Mouse (Mus musculus): ENCODE data around the gene Olfr975. TPM values are rescaled to one million over a fixed set of nuclear protein-coding genes. Genes with fewer than 3 reads are reported as not detected.
"Not testable (repeated sequence)": the region's sequence is repeated elsewhere in the genome, so short reads cannot be mapped to it uniquely, and the experiment has no call there.

Gene Olfr975
- not detected in 2 replicates for polyA plus RNA-seq (2016; fragmentation: Nextera tagmentation; extraction: Ambion mirVana)

- no peaks in the 10 kb centered on the region for H3K9me3 ChIP-seq (replicated peaks)
- no peak within 1 kb of the TSS for H3K27ac ChIP-seq (replicated peaks)
- WGBS: 73% methylated on average over 1 of the region's 1 CpGs
- no peaks in the 10 kb centered on the region for H3K4me1 ChIP-seq
- H3K4me3 ChIP-seq: no peak within 1 kb of the TSS
- DNase-seq (ENCODE audit: low spot score): no peak
- H3K27me3 ChIP-seq (ENCODE audit: low read depth, poor library complexity, severe bottlenecking): no peaks in the 10 kb centered on the region
- H3K36me3 ChIP-seq: no peaks in the 10 kb centered on the region
Measured at GRCm38 (mm10) chr9:39951946-39952345, at the start of gene Olfr975. TSS of gene Olfr975 (minus strand) at chr9:39952046.

GRCm38 (mm10) chr9:39991813-39992212 lies 40.0 kb upstream of the Olfr975 start, which contains the start of gene Olfr978:
TSS of gene Olfr978 (plus strand) at chr9:39992113.
- Histone ChIP-seq H3K4me1 (no peaks in the 10 kb centered on the region), H3K27ac (replicated peaks) (no peak within 1 kb of the TSS), H3K4me3 (no peak within 1 kb of the TSS), H3K27me3 (ENCODE audit: low read depth, poor library complexity, severe bottlenecking) (no peaks in the 10 kb centered on the region), H3K36me3 (no peaks in the 10 kb centered on the region), H3K9me3 (replicated peaks) (no peaks in the 10 kb centered on the region)
- 80% methylated on average over 2 of the region's 2 CpGs for WGBS
- DNase-seq (ENCODE audit: low spot score): no peak

- H3K27ac ChIP-seq (replicated peaks); H3K36me3 ChIP-seq; H3K4me1 ChIP-seq; DNase-seq (ENCODE audit: low spot score); H3K4me3 ChIP-seq; H3K9me3 ChIP-seq (replicated peaks); H3K27me3 ChIP-seq (ENCODE audit: low read depth, poor library complexity, severe bottlenecking): not testable (repeated sequence)
- 86% methylated on average over 1 of the region's 1 CpGs for whole genome bisulfite sequencing
Measured at GRCm38 (mm10) chr9:39976581-39977145, 24.8 kb upstream of the Olfr975 start.

- WGBS: 82% methylated on average over 8 of the region's 9 CpGs
- not testable (repeated sequence) for H3K27me3 ChIP-seq (ENCODE audit: low read depth, poor library complexity, severe bottlenecking); H3K4me3 ChIP-seq; H3K9me3 ChIP-seq (replicated peaks); H3K27ac ChIP-seq (replicated peaks); H3K36me3 ChIP-seq; H3K4me1 ChIP-seq; DNase-seq (ENCODE audit: low spot score)
Measured at GRCm38 (mm10) chr9:39961033-39961432, 9.2 kb upstream of the Olfr975 start, which contains the start of gene Olfr976. TSS of gene Olfr976 (minus strand) at chr9:39961133.

GRCm38 (mm10) chr9:39937201-39937600 lies 14.6 kb downstream of the Olfr975 start, which contains the start of gene Olfr974:
TSS of gene Olfr974 (plus strand) at chr9:39937501.
- 94% methylated on average over 1 of the region's 1 CpGs for WGBS
- Histone ChIP-seq H3K36me3 (no peaks in the 10 kb centered on the region), H3K9me3 (replicated peaks) (peaks cover 7% of the 10 kb centered on the region; the same call in 1 of the 2 replicates), H3K4me3 (no peak within 1 kb of the TSS), H3K4me1 (no peaks in the 10 kb centered on the region), H3K27me3 (ENCODE audit: low read depth, poor library complexity, severe bottlenecking) (no peaks in the 10 kb centered on the region), H3K27ac (replicated peaks) (no peak within 1 kb of the TSS)
- no peak for DNase-seq (ENCODE audit: low spot score)

GRCm38 (mm10) chr9:39928837-39929236 lies 23.0 kb downstream of the Olfr975 start:
- not testable (repeated sequence) for H3K27me3 ChIP-seq (ENCODE audit: low read depth, poor library complexity, severe bottlenecking); H3K4me3 ChIP-seq; H3K27ac ChIP-seq (replicated peaks); H3K9me3 ChIP-seq (replicated peaks); H3K36me3 ChIP-seq; DNase-seq (ENCODE audit: low spot score); H3K4me1 ChIP-seq
- WGBS: 64% methylated on average over 1 of the region's 1 CpGs

- WGBS: no CpG with 5 or more reads among the region's 4 CpGs
- not testable (repeated sequence) for DNase-seq (ENCODE audit: low spot score); H3K4me1 ChIP-seq; H3K27ac ChIP-seq (replicated peaks); H3K36me3 ChIP-seq; H3K27me3 ChIP-seq (ENCODE audit: low read depth, poor library complexity, severe bottlenecking); H3K4me3 ChIP-seq; H3K9me3 ChIP-seq (replicated peaks)
Measured at GRCm38 (mm10) chr9:39927975-39928836, 23.6 kb downstream of the Olfr975 start.

- no peak overlapping the region for H3K27ac ChIP-seq (replicated peaks)
- no peaks in the 10 kb centered on the region for H3K9me3 ChIP-seq (replicated peaks)
- no peaks in the 10 kb centered on the region for H3K36me3 ChIP-seq
- no peak for DNase-seq (ENCODE audit: low spot score)
- 87% methylated on average over 3 of the region's 3 CpGs for WGBS
- H3K4me3 ChIP-seq: no peak overlapping the region
- no peaks in the 10 kb centered on the region for H3K4me1 ChIP-seq
- H3K27me3 ChIP-seq (ENCODE audit: low read depth, poor library complexity, severe bottlenecking): no peaks in the 10 kb centered on the region
Measured at GRCm38 (mm10) chr9:39909939-39910338, 41.9 kb downstream of the Olfr975 start.

GRCm38 (mm10) chr9:39907036-39907435 lies 44.8 kb downstream of the Olfr975 start, which contains the start of gene Olfr229:
TSS of gene Olfr229 (plus strand) at chr9:39907336.
- Histone ChIP-seq H3K36me3 (no peaks in the 10 kb centered on the region), H3K27ac (replicated peaks) (no peak within 1 kb of the TSS), H3K4me1 (no peaks in the 10 kb centered on the region), H3K9me3 (replicated peaks) (no peaks in the 10 kb centered on the region), H3K4me3 (no peak within 1 kb of the TSS), H3K27me3 (ENCODE audit: low read depth, poor library complexity, severe bottlenecking) (no peaks in the 10 kb centered on the region)
- 78% methylated on average over 2 of the region's 2 CpGs for WGBS
- DNase-seq (ENCODE audit: low spot score): no peak

GRCm38 (mm10) chr9:39905106-39905505 lies 46.7 kb downstream of the Olfr975 start:
- H3K4me1 ChIP-seq: no peaks in the 10 kb centered on the region
- H3K36me3 ChIP-seq: no peaks in the 10 kb centered on the region
- no peaks in the 10 kb centered on the region for H3K9me3 ChIP-seq (replicated peaks)
- H3K27me3 ChIP-seq (ENCODE audit: low read depth, poor library complexity, severe bottlenecking): no peaks in the 10 kb centered on the region
- DNase-seq (ENCODE audit: low spot score): no peak
- H3K27ac ChIP-seq (replicated peaks): no peak overlapping the region
- no peak overlapping the region for H3K4me3 ChIP-seq
- WGBS: 80% methylated on average over 6 of the region's 6 CpGs

Other genes starting within 250 kb of the Olfr975 start
- not detected in 2 replicates for gene Olfr149, start 244.9 kb downstream of the Olfr975 start, polyA plus RNA-seq (2016; fragmentation: Nextera tagmentation; extraction: Ambion mirVana)
- gene Olfr965, start 240.7 kb downstream of the Olfr975 start, polyA plus RNA-seq (2016; fragmentation: Nextera tagmentation; extraction: Ambion mirVana): not detected in 2 replicates
- not detected in 2 replicates for gene Olfr150, start 221.1 kb downstream of the Olfr975 start, polyA plus RNA-seq (2016; fragmentation: Nextera tagmentation; extraction: Ambion mirVana)
- not detected in 2 replicates for gene Olfr967, start 205.8 kb downstream of the Olfr975 start, polyA plus RNA-seq (2016; fragmentation: Nextera tagmentation; extraction: Ambion mirVana)
- not detected in 2 replicates for gene Olfr968, start 168.8 kb downstream of the Olfr975 start, polyA plus RNA-seq (2016; fragmentation: Nextera tagmentation; extraction: Ambion mirVana)
- gene Olfr969, start 161.1 kb downstream of the Olfr975 start, polyA plus RNA-seq (2016; fragmentation: Nextera tagmentation; extraction: Ambion mirVana): not detected in 2 replicates
- not detected in 2 replicates for gene Olfr970, start 143.2 kb downstream of the Olfr975 start, polyA plus RNA-seq (2016; fragmentation: Nextera tagmentation; extraction: Ambion mirVana)
- gene Olfr971, start 115.2 kb downstream of the Olfr975 start, polyA plus RNA-seq (2016; fragmentation: Nextera tagmentation; extraction: Ambion mirVana): not detected in 2 replicates
- gene Olfr972, start 85.6 kb downstream of the Olfr975 start, polyA plus RNA-seq (2016; fragmentation: Nextera tagmentation; extraction: Ambion mirVana): not detected in 2 replicates
- gene Olfr229, start 44.7 kb downstream of the Olfr975 start, polyA plus RNA-seq (2016; fragmentation: Nextera tagmentation; extraction: Ambion mirVana): not detected in 2 replicates
- not detected in 2 replicates for gene Olfr974, start 14.5 kb downstream of the Olfr975 start, polyA plus RNA-seq (2016; fragmentation: Nextera tagmentation; extraction: Ambion mirVana)
- not detected in 2 replicates for gene Olfr976, start 9.1 kb upstream of the Olfr975 start, polyA plus RNA-seq (2016; fragmentation: Nextera tagmentation; extraction: Ambion mirVana)
- gene Olfr978, start 40.1 kb upstream of the Olfr975 start, polyA plus RNA-seq (2016; fragmentation: Nextera tagmentation; extraction: Ambion mirVana): not detected in 2 replicates
- not detected in 2 replicates for gene Olfr979, start 51.4 kb upstream of the Olfr975 start, polyA plus RNA-seq (2016; fragmentation: Nextera tagmentation; extraction: Ambion mirVana)
- not detected in 2 replicates for gene Olfr980, start 57.5 kb upstream of the Olfr975 start, polyA plus RNA-seq (2016; fragmentation: Nextera tagmentation; extraction: Ambion mirVana)
- gene Olfr981, start 69.4 kb upstream of the Olfr975 start, polyA plus RNA-seq (2016; fragmentation: Nextera tagmentation; extraction: Ambion mirVana): not detected in 2 replicates
- gene Olfr982, start 121.8 kb upstream of the Olfr975 start, polyA plus RNA-seq (2016; fragmentation: Nextera tagmentation; extraction: Ambion mirVana): not detected in 2 replicates
- not detected in 2 replicates for gene Olfr983, start 141.5 kb upstream of the Olfr975 start, polyA plus RNA-seq (2016; fragmentation: Nextera tagmentation; extraction: Ambion mirVana)
- not detected in 2 replicates for gene Olfr984, start 162.2 kb upstream of the Olfr975 start, polyA plus RNA-seq (2016; fragmentation: Nextera tagmentation; extraction: Ambion mirVana)
- not detected in 2 replicates for gene Olfr985, start 178.1 kb upstream of the Olfr975 start, polyA plus RNA-seq (2016; fragmentation: Nextera tagmentation; extraction: Ambion mirVana)
- gene Tmem225, start 196.1 kb upstream of the Olfr975 start, polyA plus RNA-seq (2016; fragmentation: Nextera tagmentation; extraction: Ambion mirVana): not detected in 2 replicates
- gene Olfr986, start 228.9 kb upstream of the Olfr975 start, polyA plus RNA-seq (2016; fragmentation: Nextera tagmentation; extraction: Ambion mirVana): not detected in 2 replicates
- 7.0 and 7.1 TPM in 2 replicates for gene Zfp202, start 240.3 kb upstream of the Olfr975 start, polyA plus RNA-seq (2016; fragmentation: Nextera tagmentation; extraction: Ambion mirVana)

All from midbrain, embryonic 10.5 days (tissue).